Mouse (Mus musculus) embryonic facial prominence, embryonic 11.5 days (tissue): Measurements from ENCODE around the gene Ino80e. TPM values are rescaled to one million over a fixed set of nuclear protein-coding genes. Genes with fewer than 3 reads are reported as not detected.

Experiments
- ATAC-seq: fragments of 200-750 bp; cut with Nextera tagmentation; replicated peaks from 2 replicates; pipeline ENCODE4 v1.8.0; 2017; ENCODE audit warnings: low read depth; ENCODE audit not compliant: insufficient number of reproducible peaks, low FRiP score, low TSS enrichment
- DNase-seq: peaks from one replicate; pipeline ENCODE4 v3.0.0-alpha.2; 2015; ENCODE audit warnings: low spot score
- H3K27ac ChIP-seq: fragments of 300-500 bp; sonication (generic); replicated peaks from 2 replicates; pipeline ENCODE4 v1.5.1; 2014; ENCODE audit warnings: mild to moderate bottlenecking, low read depth, low read length, control low read depth
- H3K27me3 ChIP-seq: fragments of 300-500 bp; sonication (generic); 2 replicates; pipeline ENCODE4 v1.6.1; 2014; ENCODE audit warnings: mild to moderate bottlenecking, low read length, moderate library complexity, mixed read lengths; ENCODE audit not compliant: control insufficient read depth, insufficient read depth
- H3K36me3 ChIP-seq: fragments of 300-500 bp; sonication (generic); replicated peaks from 2 replicates; pipeline ENCODE4 v1.6.1; 2014; ENCODE audit warnings: low read depth, mild to moderate bottlenecking, low read length, moderate library complexity, mixed read lengths; ENCODE audit not compliant: control insufficient read depth, insufficient read depth
- H3K4me1 ChIP-seq: fragments of 300-500 bp; sonication (generic); 2 replicates; pipeline ENCODE4 v1.6.1; 2014; ENCODE audit warnings: low read length, mixed read lengths; ENCODE audit not compliant: control insufficient read depth, insufficient read depth
- H3K4me2 ChIP-seq: fragments of 300-500 bp; sonication (generic); 2 replicates; pipeline ENCODE4 v1.6.1; 2014; ENCODE audit warnings: low read depth, mild to moderate bottlenecking, control low read depth, low read length, moderate library complexity
- H3K4me3 ChIP-seq: fragments of 300-500 bp; sonication (generic); 2 replicates; pipeline ENCODE4 v1.5.1; 2014; ENCODE audit warnings: low read depth, low read length, control low read depth
- H3K9ac ChIP-seq: fragments of 300-500 bp; sonication (generic); replicated peaks from 2 replicates; pipeline ENCODE4 v1.6.1; 2014; ENCODE audit warnings: mild to moderate bottlenecking, control low read depth, low read length
- H3K9me3 ChIP-seq: fragments of 300-500 bp; sonication (generic); replicated peaks from 2 replicates; pipeline ENCODE4 v1.6.1; 2016; ENCODE audit warnings: mild to moderate bottlenecking, low read length, inconsistent platforms, mixed read lengths; ENCODE audit not compliant: control insufficient read depth
- WGBS: fragments of 180-500 bp; shearing (Covaris S2); extraction: QIAGEN DNeasy Blood & Tissue Kit; methylation state at CpG from one replicate; pipeline ENCODE4 v1.1.7; 2014; 5-methylcytosine and 5-hydroxymethylcytosine counted together
- polyA plus RNA-seq: library from polyadenylated mRNA; unstranded; fragments of >200 nt; fragmentation: Nextera tagmentation; extraction: Ambion mirVana; gene quantifications from 2 replicates; pipeline ENCODE4 v1.2.1, GENCODE M21; 2014

The Ino80e gene
- polyA plus RNA-seq, 1 experiment from 2014 or later, result 100 TPM

DNA sequence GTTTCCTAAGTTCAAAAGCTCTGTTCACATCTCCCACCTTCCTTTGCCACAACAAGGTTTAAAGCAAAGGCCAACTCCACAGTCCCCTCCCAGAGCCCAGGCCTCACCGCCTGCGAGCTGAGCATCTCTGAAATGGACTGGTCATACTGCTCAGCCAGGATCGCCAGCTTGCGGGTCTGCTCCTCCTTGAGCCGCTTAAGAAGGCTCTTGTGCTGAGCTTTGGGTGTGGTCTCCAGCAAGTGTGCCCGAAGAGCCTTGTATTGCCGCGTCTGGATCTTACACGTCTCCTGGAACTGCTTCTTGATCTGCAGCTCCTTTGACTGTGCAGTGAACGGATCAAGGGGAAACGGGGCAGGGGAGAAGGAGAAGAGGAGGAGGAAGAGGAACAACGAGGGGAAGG lies 5.8 kb upstream of the Ino80e start:
- Histone ChIP-seq H3K36me3 (peaks cover 44% of the 10 kb centered on the region), H3K9ac (no peak overlapping the region), H3K4me1 (peaks cover 6% of the 10 kb centered on the region), H3K4me2 (no peak overlapping the region), H3K9me3 (no peaks in the 10 kb centered on the region), H3K27ac (no peak overlapping the region), H3K27me3 (no peaks in the 10 kb centered on the region), H3K4me3 (no peak overlapping the region)
- ATAC-seq (no peak), DNase-seq (no peak)
- WGBS, result 88% methylated on average over 12 of the region's 12 CpGs

DNA sequence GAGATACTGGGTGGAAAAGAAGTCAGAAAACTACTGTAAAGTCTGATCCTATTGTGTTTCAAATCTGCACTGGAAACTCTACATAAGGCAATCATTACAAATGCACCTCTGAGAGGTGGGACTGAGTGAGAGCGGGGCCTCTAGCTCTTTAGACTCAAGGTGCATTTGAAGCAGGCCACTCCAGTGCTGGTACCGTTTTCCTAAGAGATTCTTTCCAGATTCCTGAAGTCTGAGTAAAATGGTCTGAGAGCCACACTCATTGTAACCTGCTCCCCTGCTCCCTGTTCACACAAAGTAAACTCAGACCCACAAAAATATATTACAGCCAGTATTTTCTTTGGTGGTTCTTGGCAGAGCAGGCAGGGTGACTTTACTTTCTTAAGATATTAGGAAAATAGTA lies 5.4 kb upstream of the Ino80e start:
- 94% methylated on average over 2 of the region's 2 CpGs for WGBS
- Histone ChIP-seq H3K4me1 (peaks cover 6% of the 10 kb centered on the region), H3K4me3 (no peak overlapping the region), H3K9me3 (no peaks in the 10 kb centered on the region), H3K27ac (no peak overlapping the region), H3K27me3 (no peaks in the 10 kb centered on the region), H3K4me2 (no peak overlapping the region), H3K36me3 (peaks cover 39% of the 10 kb centered on the region), H3K9ac (no peak overlapping the region)
- ATAC-seq (no peak), DNase-seq (no peak)

DNA sequence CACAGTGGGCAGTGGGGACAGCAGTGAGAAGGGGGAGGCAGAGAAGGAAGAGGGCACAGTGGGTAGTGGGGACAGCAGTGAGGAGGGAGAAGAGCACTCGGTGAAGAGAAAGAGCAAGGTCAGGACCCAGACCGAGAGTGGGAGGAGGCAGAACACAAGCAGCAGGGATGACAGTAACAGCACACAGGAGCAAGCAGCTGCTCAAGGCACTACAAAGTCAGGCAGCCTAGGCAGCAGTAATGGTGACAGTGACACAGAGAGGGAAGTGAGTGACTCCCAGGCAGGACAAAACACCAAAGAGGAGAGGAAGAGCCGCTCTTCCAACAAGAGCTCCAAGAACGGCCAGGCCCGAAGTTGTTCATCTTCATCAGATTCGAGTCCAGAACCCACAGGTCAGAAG lies 1.6 kb upstream of the Ino80e start:
- no peak for ATAC-seq
- peak overlapping the region; percentile 75 for H3K9ac ChIP-seq
- H3K4me3 ChIP-seq, result peak overlapping the region; percentile 46
- no peaks in the 10 kb centered on the region for H3K9me3 ChIP-seq
- H3K36me3 ChIP-seq, result peaks cover 13% of the 10 kb centered on the region
- no peaks in the 10 kb centered on the region for H3K27me3 ChIP-seq
- no peak overlapping the region for H3K27ac ChIP-seq
- H3K4me1 ChIP-seq, result peaks cover 6% of the 10 kb centered on the region
- peak overlapping the region; percentile 75 for H3K4me2 ChIP-seq
- WGBS, result 72% methylated on average over 6 of the region's 6 CpGs
- DNase-seq, result no peak

DNA sequence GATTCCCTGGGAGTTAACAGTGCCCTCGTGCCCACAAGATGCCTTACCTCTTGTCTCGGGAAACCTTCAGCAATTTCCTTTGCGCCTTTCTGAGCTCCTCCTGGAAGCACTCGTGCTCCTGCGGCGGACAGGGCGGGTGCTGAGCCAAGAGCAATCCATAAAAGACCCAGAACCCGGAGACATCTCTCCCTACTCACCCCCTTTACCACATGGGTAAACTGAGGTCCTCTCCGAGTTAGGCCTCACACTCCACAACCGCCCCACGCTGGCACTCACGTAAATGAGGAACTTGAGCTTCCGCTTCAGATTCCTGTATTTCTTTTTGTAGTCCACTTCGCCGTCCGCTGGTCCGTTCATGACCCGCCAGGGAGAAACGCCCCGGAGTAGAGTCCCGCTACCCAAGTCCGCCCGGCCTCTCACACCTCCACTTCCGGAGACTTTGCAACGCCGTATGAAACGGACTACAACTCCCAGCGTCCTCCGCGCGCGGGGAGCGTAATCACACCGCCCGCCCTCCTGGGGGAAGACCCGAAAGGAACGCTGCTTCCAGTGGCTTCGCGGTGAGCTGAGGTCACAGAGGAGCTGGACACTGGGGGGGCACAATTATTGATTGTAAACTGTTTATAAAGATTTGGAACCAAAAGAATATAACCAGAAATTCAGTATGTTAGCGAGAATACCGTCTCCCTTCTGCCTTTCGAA lies 597 bp downstream of the Ino80e start, which contains the start of gene Hirip3:
Gene Hirip3 (plus strand): TSS at position 544 of the 702 bp plus-strand sequence.
- Histone ChIP-seq H3K9ac (peak within 1 kb of the TSS; percentile 75), H3K4me1 (peaks cover 6% of the 10 kb centered on the region), H3K9me3 (no peaks in the 10 kb centered on the region), H3K36me3 (peaks cover 5% of the 10 kb centered on the region), H3K4me3 (peak within 1 kb of the TSS; percentile 46), H3K4me2 (peak within 1 kb of the TSS; percentile 81), H3K27me3 (no peaks in the 10 kb centered on the region), H3K27ac (peak within 1 kb of the TSS; percentile 43)
- ATAC-seq, result peak; percentile 86
- 3% methylated on average over 42 of the region's 42 CpGs for WGBS
- DNase-seq, result peak; percentile 98

DNA sequence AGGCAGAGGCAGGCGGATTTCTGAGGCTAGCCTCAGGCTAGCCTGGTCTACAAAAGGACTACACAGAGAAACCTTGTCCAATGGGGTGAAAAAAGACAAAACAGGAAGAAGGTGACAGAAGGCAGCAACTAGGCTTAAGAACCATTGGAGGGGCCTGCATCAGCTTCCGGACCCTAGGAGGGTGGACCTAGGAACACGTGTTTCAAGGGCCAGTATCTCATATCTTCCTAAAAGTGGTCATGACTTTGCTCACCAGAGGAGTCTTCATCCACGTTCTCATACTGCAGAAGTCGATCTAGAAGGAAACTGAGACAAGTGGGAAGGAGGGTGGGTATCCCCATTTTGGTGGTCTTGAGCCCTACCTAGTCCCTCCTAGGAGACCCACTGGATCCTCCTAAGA lies 1.2 kb downstream of the Ino80e start:
- H3K4me2 ChIP-seq, result peak overlapping the region; percentile 81
- 68% methylated on average over 5 of the region's 5 CpGs for WGBS
- H3K9ac ChIP-seq, result peak overlapping the region; percentile 75
- H3K4me3 ChIP-seq, result peak overlapping the region; percentile 46
- ATAC-seq, result no peak
- H3K36me3 ChIP-seq, result peaks cover under 1% of the 10 kb centered on the region
- no peaks in the 10 kb centered on the region for H3K9me3 ChIP-seq
- peaks cover 6% of the 10 kb centered on the region for H3K4me1 ChIP-seq
- no peak overlapping the region for H3K27ac ChIP-seq
- no peak for DNase-seq
- H3K27me3 ChIP-seq, result no peaks in the 10 kb centered on the region

DNA sequence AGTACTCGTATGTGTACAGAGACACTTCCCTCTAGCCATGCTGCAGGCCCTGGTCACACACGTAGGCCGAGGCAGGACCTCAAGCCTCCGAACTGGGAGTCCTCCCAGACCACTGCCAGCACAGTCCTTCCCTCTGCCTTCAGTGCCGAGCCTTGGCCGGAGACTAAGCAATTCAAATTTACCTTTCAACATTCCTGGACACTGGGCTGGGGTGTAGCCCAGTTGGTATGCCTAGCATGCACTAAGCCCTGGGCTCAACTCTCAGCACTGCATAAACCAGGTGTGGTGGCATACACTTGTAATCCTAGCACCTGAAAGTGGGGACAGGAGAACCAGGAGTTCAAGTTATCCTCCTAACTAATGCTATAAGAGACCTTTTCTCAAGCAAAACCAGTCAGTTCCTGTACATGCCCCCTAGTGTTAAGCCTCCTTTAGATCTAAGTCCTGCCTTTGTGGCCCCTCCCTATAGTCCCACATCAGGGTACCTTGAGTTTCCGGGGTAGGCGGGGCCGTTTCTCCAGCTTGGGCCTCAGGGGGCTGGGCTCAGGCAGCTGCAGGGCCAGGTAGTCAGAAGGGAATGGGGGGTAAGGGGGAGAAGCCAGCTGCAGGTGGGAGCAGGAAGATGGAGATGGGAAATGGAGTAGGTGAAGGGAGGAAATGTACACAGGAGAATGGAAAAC lies 5.3 kb downstream of the Ino80e start:
- Histone ChIP-seq H3K36me3 (peaks cover under 1% of the 10 kb centered on the region), H3K9ac (no peak overlapping the region), H3K27me3 (no peaks in the 10 kb centered on the region), H3K9me3 (no peaks in the 10 kb centered on the region), H3K4me2 (no peak overlapping the region), H3K27ac (no peak overlapping the region), H3K4me3 (no peak overlapping the region), H3K4me1 (no peaks in the 10 kb centered on the region)
- DNase-seq (no peak), ATAC-seq (no peak)
- 72% methylated on average over 9 of the region's 9 CpGs for WGBS

DNA sequence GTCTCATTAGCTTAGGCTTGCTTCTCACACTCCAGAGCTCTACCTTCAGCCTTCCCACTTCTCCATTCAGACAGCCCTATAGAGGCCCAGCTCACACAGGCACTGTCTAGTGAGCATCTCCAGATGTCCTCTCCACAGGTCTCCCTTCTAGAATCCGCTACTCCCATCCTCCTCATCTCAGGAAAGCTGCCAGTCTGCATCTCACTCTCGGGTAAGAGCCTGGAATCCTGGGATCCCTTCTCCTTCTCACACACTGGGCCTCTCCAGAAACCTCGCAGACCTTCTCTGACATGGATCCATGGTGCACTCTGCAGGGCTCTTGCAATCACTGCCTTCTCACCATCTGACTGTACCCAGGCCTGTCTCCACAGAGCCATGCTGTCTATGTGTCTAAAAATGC lies 6.5 kb downstream of the Ino80e start:
- Histone ChIP-seq H3K9me3 (no peaks in the 10 kb centered on the region), H3K9ac (no peak overlapping the region), H3K27me3 (no peaks in the 10 kb centered on the region), H3K4me3 (no peak overlapping the region), H3K4me1 (no peaks in the 10 kb centered on the region), H3K27ac (no peak overlapping the region), H3K36me3 (peaks cover 2% of the 10 kb centered on the region), H3K4me2 (no peak overlapping the region)
- DNase-seq (no peak), ATAC-seq (no peak)
- 88% methylated on average over 3 of the region's 3 CpGs for WGBS

DNA sequence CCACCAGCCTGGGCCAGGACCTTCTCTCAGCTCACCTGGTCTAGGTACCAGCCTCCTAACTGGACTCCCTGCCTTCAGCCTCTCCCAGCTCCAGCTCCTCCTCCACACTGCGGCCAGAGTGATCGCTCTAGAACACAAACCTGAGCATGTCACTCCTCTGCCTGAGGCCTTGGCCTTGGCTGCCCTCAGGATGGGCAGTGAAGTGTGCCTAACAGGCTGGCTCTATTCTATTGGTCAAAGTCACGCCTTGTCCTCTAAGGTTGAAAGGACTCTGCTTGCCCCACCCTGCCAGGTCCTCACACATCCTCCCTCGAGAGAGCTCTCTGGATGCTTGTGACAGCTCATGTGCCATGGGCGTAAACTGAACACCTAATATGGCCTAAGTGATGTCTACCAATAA lies 8.7 kb downstream of the Ino80e start:
- peaks cover 2% of the 10 kb centered on the region for H3K36me3 ChIP-seq
- no peak for DNase-seq
- H3K9ac ChIP-seq, result no peak overlapping the region
- H3K4me2 ChIP-seq, result no peak overlapping the region
- no peak overlapping the region for H3K27ac ChIP-seq
- H3K27me3 ChIP-seq, result peaks cover 16% of the 10 kb centered on the region
- H3K9me3 ChIP-seq, result no peaks in the 10 kb centered on the region
- no peak overlapping the region for H3K4me3 ChIP-seq
- WGBS, result 91% methylated on average over 5 of the region's 5 CpGs
- peaks cover 2% of the 10 kb centered on the region; the same call in 1 of the 2 replicates for H3K4me1 ChIP-seq
- no peak for ATAC-seq
